Mouse (Mus musculus) embryonic fibroblast, embryonic 13.5 days (primary cell): ENCODE measurements around the gene Cpt2.

ENCODE experiments used
- CTCF ChIP-seq: IDR thresholded peaks from 2 replicates; pipeline ENCODE4 v1.5.1; 2011; ENCODE audit warnings: mild to moderate bottlenecking, control low read depth, low read length, moderate library complexity, borderline replicate concordance; ENCODE audit not compliant: insufficient read depth
- POLR2A ChIP-seq: IDR thresholded peaks from 2 replicates; pipeline ENCODE4 v1.6.1; 2011; ENCODE audit warnings: low read depth, mild to moderate bottlenecking, control low read depth, low read length, moderate library complexity

DNA sequence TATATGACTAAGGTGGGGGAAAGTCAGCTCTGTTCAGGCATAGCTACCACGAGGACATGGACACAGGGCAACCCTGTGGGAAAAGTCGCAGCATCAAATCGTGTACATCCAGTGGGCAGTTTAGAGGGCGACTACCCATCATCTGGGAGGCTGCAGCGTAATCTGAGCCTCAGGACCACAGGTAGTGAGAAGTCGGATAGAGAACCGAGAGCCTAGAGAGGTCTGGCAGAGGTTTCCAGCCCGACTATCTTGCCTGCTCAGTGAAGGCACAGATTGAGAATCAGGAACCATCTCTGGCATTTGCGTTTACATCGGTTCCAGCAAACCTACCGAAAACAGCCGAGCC lies 34.1 kb downstream of the Cpt2 start:
- TF ChIP-seq POLR2A (peak; percentile 87), CTCF (no peak)
